Mouse (Mus musculus): ENCODE data around the gene Hcn1. TPM values are rescaled to one million over a fixed set of nuclear protein-coding genes. Genes with fewer than 3 reads are reported as not detected.
A peak's percentile ranks its signal among the peaks of the same experiment; 100 is the strongest.

Hcn1 gene
- polyA plus RNA-seq, 1 experiment from 2014 or later = 0.57 TPM

DNA sequence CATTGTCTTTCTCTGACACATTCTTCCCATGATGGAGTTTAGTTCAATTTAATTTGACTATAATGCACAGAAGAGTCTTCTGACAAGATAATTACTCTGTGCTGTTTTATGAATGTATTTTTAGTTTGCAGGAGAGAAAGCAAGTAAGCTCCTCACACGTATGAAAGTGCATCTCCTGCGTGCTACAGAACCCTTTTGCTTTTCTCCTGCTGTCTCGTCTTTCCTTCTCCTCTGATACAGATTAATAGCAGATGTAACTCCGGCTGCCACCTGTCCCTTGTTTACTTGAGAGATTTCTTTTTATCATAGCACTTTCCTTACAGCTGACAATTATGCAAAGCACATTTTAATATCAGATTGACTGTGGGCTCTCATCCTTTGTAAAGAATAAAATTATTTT lies 120.0 kb downstream of the Hcn1 start:
- no peaks in the 10 kb centered on the region for H3K36me3 ChIP-seq (ENCODE audit: control insufficient read depth, insufficient read depth, low read length)
- H3K9me3 ChIP-seq (replicated peaks; ENCODE audit: control insufficient read depth, low read length, poor library complexity, severe bottlenecking) = no peaks in the 10 kb centered on the region
- H3K4me3 ChIP-seq (ENCODE audit: low read depth, low read length) = no peak overlapping the region
- H3K27ac ChIP-seq (ENCODE audit: low read length) = no peak overlapping the region
- H3K4me1 ChIP-seq (ENCODE audit: control insufficient read depth, insufficient read depth, low read length) = no peaks in the 10 kb centered on the region
- H3K9ac ChIP-seq (ENCODE audit: low read depth, low read length) = no peak overlapping the region
- 47% methylated on average over 4 of the region's 4 CpGs for WGBS
- no peak for ATAC-seq
- no peak overlapping the region for H3K4me2 ChIP-seq (ENCODE audit: low read length)
- no peaks in the 10 kb centered on the region for H3K27me3 ChIP-seq (ENCODE audit: control insufficient read depth, insufficient read depth, low read depth, low read length)

DNA sequence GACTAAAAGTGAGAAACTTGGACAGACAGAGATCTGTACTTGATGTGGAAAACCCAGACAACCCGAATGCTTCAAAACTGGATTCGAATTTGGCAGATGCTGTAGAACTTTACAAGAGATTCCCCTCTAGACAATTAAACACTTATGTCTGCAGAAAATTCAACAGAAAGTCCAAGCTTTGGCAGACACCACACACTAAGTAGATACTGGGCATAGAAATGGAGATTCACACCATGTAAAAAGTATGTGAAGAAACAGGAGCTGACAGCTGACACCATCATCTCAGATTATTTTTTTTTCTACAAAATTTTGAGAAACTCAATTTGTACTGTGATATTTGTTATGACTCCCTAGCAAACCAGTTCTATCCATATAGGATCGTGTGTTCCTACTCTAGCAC lies 122.0 kb downstream of the Hcn1 start:
- no peaks in the 10 kb centered on the region for H3K36me3 ChIP-seq (ENCODE audit: control insufficient read depth, insufficient read depth, low read length)
- H3K27ac ChIP-seq (ENCODE audit: low read length) = no peak overlapping the region
- 87% methylated on average over 3 of the region's 3 CpGs for WGBS
- H3K9me3 ChIP-seq (replicated peaks; ENCODE audit: control insufficient read depth, low read length, poor library complexity, severe bottlenecking) = no peaks in the 10 kb centered on the region
- no peaks in the 10 kb centered on the region for H3K27me3 ChIP-seq (ENCODE audit: control insufficient read depth, insufficient read depth, low read depth, low read length)
- no peaks in the 10 kb centered on the region for H3K4me1 ChIP-seq (ENCODE audit: control insufficient read depth, insufficient read depth, low read length)
- no peak for ATAC-seq
- no peak overlapping the region for H3K4me2 ChIP-seq (ENCODE audit: low read length)
- H3K4me3 ChIP-seq (ENCODE audit: low read depth, low read length) = no peak overlapping the region
- no peak overlapping the region for H3K9ac ChIP-seq (ENCODE audit: low read depth, low read length)

DNA sequence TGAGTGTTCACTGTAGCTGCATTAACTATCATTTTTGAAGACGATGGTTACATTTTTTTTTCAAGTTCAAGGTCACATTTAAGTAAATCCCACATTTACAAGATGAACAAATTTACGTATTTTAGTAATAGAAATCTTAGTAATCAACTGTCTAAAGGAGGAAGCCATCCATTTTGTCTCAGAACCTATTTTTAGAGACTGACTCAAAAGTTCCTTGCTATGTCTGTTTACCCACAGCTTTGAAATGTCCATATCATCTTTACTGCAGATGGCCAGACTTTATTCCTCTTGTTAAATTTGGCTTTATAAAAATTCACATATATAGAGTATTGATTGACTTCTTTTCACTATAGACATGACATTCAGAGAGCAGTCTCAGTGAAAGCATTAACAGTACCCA lies 126.3 kb downstream of the Hcn1 start:
- WGBS = 75% methylated on average over 2 of the region's 2 CpGs

DNA sequence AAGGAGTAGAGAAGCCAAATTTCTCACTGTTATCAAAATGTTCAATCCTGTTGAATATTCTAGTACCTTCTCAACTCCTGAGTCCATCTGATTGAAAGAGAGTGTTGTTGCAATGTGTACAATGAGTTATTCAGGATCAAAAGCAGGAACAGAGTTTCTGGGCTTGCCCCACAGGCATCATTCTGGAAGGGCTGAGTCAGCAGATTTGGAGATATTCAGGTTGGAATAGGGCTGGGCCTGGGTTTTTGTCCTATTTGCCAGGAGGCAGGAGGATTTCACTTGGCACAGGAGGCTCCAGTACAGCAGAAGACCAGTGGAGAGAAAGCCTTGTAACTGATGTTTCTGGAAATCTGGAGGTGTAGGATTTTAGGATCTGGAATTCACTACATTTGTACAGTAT lies 130.6 kb downstream of the Hcn1 start:
- Histone ChIP-seq H3K27ac (ENCODE audit: low read length) (no peak overlapping the region), H3K4me1 (ENCODE audit: control insufficient read depth, insufficient read depth, low read length) (no peaks in the 10 kb centered on the region), H3K4me2 (ENCODE audit: low read length) (no peak overlapping the region), H3K9ac (ENCODE audit: low read depth, low read length) (no peak overlapping the region), H3K27me3 (ENCODE audit: control insufficient read depth, insufficient read depth, low read depth, low read length) (no peaks in the 10 kb centered on the region), H3K4me3 (ENCODE audit: low read depth, low read length) (no peak overlapping the region), H3K36me3 (ENCODE audit: control insufficient read depth, insufficient read depth, low read length) (no peaks in the 10 kb centered on the region), H3K9me3 (replicated peaks; ENCODE audit: control insufficient read depth, low read length, poor library complexity, severe bottlenecking) (no peaks in the 10 kb centered on the region)
- ATAC-seq = no peak

More for the DNA sequence above, 126.3 kb downstream of the Hcn1 start:
- Histone ChIP-seq H3K27ac (ENCODE audit: low read length) (no peak overlapping the region), H3K4me1 (ENCODE audit: control insufficient read depth, insufficient read depth, low read length) (no peaks in the 10 kb centered on the region), H3K9ac (ENCODE audit: low read depth, low read length) (no peak overlapping the region), H3K27me3 (ENCODE audit: control insufficient read depth, insufficient read depth, low read depth, low read length) (no peaks in the 10 kb centered on the region), H3K36me3 (ENCODE audit: control insufficient read depth, insufficient read depth, low read length) (no peaks in the 10 kb centered on the region), H3K9me3 (replicated peaks; ENCODE audit: control insufficient read depth, low read length, poor library complexity, severe bottlenecking) (no peaks in the 10 kb centered on the region), H3K4me3 (ENCODE audit: low read depth, low read length) (no peak overlapping the region), H3K4me2 (ENCODE audit: low read length) (no peak overlapping the region)
- ATAC-seq = no peak

DNA sequence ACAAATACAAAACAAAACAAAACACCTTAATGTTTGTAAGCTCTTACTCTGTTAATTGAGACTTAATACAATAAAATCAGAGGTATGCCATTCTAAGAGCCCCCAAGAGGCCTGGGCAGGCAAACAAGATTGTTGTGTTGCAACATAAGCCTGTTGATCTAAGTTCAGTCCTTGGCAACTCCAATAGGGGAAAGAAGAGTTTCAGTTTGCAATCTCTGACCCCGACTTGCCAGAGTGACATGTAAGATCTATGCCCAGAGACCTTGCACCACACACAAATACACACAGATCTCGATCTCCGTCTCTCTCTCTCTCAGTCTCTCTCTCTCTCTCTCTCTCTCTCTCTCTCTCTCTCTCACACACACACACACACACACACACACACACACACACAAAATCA lies 142.3 kb downstream of the Hcn1 start:
- Histone ChIP-seq H3K27me3 (ENCODE audit: control insufficient read depth, insufficient read depth, low read depth, low read length) (no peaks in the 10 kb centered on the region), H3K4me2 (ENCODE audit: low read length) (no peak overlapping the region), H3K27ac (ENCODE audit: low read length) (no peak overlapping the region), H3K4me3 (ENCODE audit: low read depth, low read length) (no peak overlapping the region), H3K9ac (ENCODE audit: low read depth, low read length) (no peak overlapping the region), H3K36me3 (ENCODE audit: control insufficient read depth, insufficient read depth, low read length) (no peaks in the 10 kb centered on the region), H3K9me3 (replicated peaks; ENCODE audit: control insufficient read depth, low read length, poor library complexity, severe bottlenecking) (no peaks in the 10 kb centered on the region), H3K4me1 (ENCODE audit: control insufficient read depth, insufficient read depth, low read length) (no peaks in the 10 kb centered on the region)
- 86% methylated on average over 3 of the region's 3 CpGs for WGBS
- ATAC-seq = no peak

DNA sequence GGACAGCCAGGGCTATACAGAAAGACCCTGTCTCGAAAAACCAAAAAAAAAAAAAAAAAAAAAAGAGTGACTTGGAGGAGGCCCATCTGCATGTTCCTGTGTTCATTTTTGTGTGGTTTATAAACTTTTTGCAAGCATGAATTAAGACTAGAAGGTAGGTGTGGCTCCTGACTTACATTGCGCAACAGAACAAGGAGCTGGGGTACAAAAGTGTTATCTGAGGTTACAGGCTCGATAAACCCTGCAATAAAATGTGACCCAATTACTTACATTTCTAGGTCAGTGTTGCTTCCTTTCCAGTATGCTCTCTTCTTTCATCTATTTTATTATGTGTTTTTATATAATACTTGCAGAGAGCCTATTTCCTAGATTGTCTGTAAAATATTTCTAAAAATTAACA lies 143.1 kb downstream of the Hcn1 start:
- Histone ChIP-seq H3K9me3 (replicated peaks; ENCODE audit: control insufficient read depth, low read length, poor library complexity, severe bottlenecking) (no peaks in the 10 kb centered on the region), H3K27ac (ENCODE audit: low read length) (no peak overlapping the region), H3K4me1 (ENCODE audit: control insufficient read depth, insufficient read depth, low read length) (no peaks in the 10 kb centered on the region), H3K9ac (ENCODE audit: low read depth, low read length) (no peak overlapping the region), H3K4me2 (ENCODE audit: low read length) (no peak overlapping the region), H3K36me3 (ENCODE audit: control insufficient read depth, insufficient read depth, low read length) (no peaks in the 10 kb centered on the region), H3K4me3 (ENCODE audit: low read depth, low read length) (no peak overlapping the region), H3K27me3 (ENCODE audit: control insufficient read depth, insufficient read depth, low read depth, low read length) (no peaks in the 10 kb centered on the region)
- no peak for ATAC-seq
- WGBS = 79% methylated on average over 3 of the region's 3 CpGs

DNA sequence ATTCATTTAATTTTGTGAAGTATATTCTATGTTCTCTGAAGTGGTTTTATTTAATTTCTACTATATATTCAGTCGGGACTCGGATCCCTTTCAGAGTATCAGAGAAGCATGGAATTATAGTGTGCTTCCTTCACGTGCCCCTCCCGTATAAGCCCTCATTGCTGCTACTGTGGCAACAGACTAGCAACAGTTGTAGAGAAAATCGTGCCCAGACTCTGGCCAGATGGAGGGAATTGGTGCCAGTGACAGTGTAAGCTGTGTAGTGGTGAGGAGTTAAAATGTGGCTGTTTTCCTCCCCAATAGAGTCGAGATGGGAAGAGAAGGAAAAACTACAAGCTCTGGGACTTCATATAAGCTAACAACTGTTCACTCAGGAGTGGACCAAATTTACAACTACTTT lies 163.4 kb downstream of the Hcn1 start:
- Histone ChIP-seq H3K4me1 (ENCODE audit: control insufficient read depth, insufficient read depth, low read length) (no peaks in the 10 kb centered on the region), H3K9me3 (replicated peaks; ENCODE audit: control insufficient read depth, low read length, poor library complexity, severe bottlenecking) (no peaks in the 10 kb centered on the region), H3K27ac (ENCODE audit: low read length) (no peak overlapping the region), H3K36me3 (ENCODE audit: control insufficient read depth, insufficient read depth, low read length) (no peaks in the 10 kb centered on the region), H3K9ac (ENCODE audit: low read depth, low read length) (no peak overlapping the region), H3K27me3 (ENCODE audit: control insufficient read depth, insufficient read depth, low read depth, low read length) (no peaks in the 10 kb centered on the region), H3K4me2 (ENCODE audit: low read length) (no peak overlapping the region), H3K4me3 (ENCODE audit: low read depth, low read length) (no peak overlapping the region)
- 0 out of 2 replicates have a peak, but pooled peaks have one; percentile 51 for ATAC-seq
- 78% methylated on average over 6 of the region's 6 CpGs for WGBS

DNA sequence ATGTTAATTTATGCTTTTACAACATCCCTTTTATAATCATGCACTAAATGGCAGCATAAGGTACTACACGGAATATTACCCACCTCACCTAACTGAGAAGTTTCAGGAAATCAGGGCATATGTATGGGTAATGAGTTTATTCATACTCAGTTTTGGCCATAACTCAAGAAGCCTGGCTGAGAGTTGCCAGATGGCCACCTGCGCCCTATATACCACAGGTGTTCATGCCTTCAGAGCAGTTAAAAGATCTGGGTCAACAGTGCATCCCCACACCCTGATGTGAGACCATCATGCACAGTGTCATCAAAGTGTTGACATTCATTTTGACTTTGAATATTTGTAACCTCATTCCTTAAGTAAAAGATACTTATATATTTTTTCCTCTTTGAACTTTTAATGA lies 183.3 kb downstream of the Hcn1 start:
- WGBS = 94% methylated on average over 2 of the region's 2 CpGs
- H3K4me2 ChIP-seq (ENCODE audit: low read length) = no peak overlapping the region
- no peaks in the 10 kb centered on the region for H3K9me3 ChIP-seq (replicated peaks; ENCODE audit: control insufficient read depth, low read length, poor library complexity, severe bottlenecking)
- H3K9ac ChIP-seq (ENCODE audit: low read depth, low read length) = no peak overlapping the region
- no peaks in the 10 kb centered on the region for H3K4me1 ChIP-seq (ENCODE audit: control insufficient read depth, insufficient read depth, low read length)
- H3K4me3 ChIP-seq (ENCODE audit: low read depth, low read length) = no peak overlapping the region
- H3K27ac ChIP-seq (ENCODE audit: low read length) = no peak overlapping the region
- ATAC-seq = no peak
- H3K36me3 ChIP-seq (ENCODE audit: control insufficient read depth, insufficient read depth, low read length) = no peaks in the 10 kb centered on the region
- no peaks in the 10 kb centered on the region for H3K27me3 ChIP-seq (ENCODE audit: control insufficient read depth, insufficient read depth, low read depth, low read length)

DNA sequence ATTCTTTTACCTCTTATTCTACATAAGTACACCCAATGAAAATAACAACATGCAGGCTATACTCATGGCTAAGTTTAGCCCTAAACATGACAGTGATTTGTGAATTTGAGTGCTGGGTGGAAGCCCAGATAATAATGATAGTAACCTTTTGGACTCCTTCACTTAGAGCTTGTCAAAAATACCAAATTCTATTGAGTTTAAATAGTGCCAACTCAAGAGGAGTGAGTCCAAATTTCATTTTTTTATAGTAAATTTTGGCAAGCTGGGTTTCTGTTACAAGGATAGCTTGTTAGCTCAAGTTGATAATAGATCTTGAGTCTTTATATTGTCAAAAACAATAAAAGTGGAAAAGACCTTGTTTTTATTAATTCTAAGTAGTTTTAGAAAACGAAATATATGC lies 190.7 kb downstream of the Hcn1 start:
- Histone ChIP-seq H3K36me3 (ENCODE audit: control insufficient read depth, insufficient read depth, low read length) (no peaks in the 10 kb centered on the region), H3K27ac (ENCODE audit: low read length) (no peak overlapping the region), H3K4me1 (ENCODE audit: control insufficient read depth, insufficient read depth, low read length) (no peaks in the 10 kb centered on the region), H3K9me3 (replicated peaks; ENCODE audit: control insufficient read depth, low read length, poor library complexity, severe bottlenecking) (no peaks in the 10 kb centered on the region), H3K27me3 (ENCODE audit: control insufficient read depth, insufficient read depth, low read depth, low read length) (no peaks in the 10 kb centered on the region), H3K4me3 (ENCODE audit: low read depth, low read length) (no peak overlapping the region), H3K9ac (ENCODE audit: low read depth, low read length) (no peak overlapping the region), H3K4me2 (ENCODE audit: low read length) (no peak overlapping the region)
- no peak for ATAC-seq
- WGBS = 58% methylated on average over 1 of the region's 1 CpGs

DNA sequence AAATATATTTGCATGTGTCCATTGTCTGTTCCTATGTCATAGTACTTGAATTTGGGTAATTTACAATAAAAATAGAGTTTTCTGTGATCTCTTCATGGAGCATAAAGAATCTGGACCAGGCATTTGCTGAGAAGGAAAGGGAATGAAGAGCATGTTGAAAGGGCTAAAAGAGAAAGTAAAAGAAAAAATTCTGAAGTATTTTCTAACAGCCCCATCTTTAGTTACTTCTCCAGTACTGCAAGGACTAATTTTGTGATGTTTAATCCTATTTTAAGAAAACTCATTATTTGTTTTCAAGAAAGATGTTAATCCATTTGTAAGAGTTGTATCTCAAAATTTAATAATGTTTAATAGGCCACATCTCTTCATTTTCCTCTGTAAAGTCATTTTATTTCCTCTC lies 198.9 kb downstream of the Hcn1 start:
- no peaks in the 10 kb centered on the region for H3K36me3 ChIP-seq (ENCODE audit: control insufficient read depth, insufficient read depth, low read length)
- H3K4me2 ChIP-seq (ENCODE audit: low read length) = no peak overlapping the region
- no peak overlapping the region for H3K4me3 ChIP-seq (ENCODE audit: low read depth, low read length)
- H3K27ac ChIP-seq (ENCODE audit: low read length) = no peak overlapping the region
- no peaks in the 10 kb centered on the region for H3K27me3 ChIP-seq (ENCODE audit: control insufficient read depth, insufficient read depth, low read depth, low read length)
- no peak overlapping the region for H3K9ac ChIP-seq (ENCODE audit: low read depth, low read length)
- H3K4me1 ChIP-seq (ENCODE audit: control insufficient read depth, insufficient read depth, low read length) = no peaks in the 10 kb centered on the region
- no peaks in the 10 kb centered on the region for H3K9me3 ChIP-seq (replicated peaks; ENCODE audit: control insufficient read depth, low read length, poor library complexity, severe bottlenecking)
- ATAC-seq = no peak
